Mouse (Mus musculus): ENCODE measurements around the gene Kcnh2.

DNA sequence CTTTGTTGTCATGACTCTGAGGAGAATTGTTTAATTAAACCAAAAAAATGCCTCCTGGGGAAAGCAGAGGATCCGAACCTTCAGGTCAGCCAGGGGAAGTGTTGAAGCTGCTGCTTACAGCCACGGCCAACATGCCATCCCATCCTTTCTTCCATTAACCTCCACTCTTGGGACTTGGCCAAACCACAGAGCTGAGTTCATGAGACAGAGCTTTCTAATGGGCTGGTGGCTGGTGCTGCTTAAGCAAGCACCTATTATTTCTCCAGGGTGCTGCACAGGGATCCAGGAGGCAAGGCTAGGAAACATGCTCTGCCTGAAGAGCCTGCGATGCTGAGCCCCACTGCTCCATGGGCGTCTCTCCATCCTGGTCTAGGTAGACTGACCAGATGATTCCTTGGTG, 19.0 kb downstream of the Kcnh2 start:
- no peak for TF ChIP-seq CTCF (IDR thresholded peaks at IDR 0.05; ENCODE audit: borderline replicate concordance, insufficient read depth, low read length)
- no peak for TF ChIP-seq POLR2A (IDR thresholded peaks at IDR 0.05; ENCODE audit: low read depth, low read length)
